Comparison of ENCODE assay signal across 18 mouse cellular contexts in genomic region chr6:147199411-147199810, GRCm38 (mm10).
DNase-seq lines count a peak whose midpoint lies in the region; ATAC-seq and TF ChIP-seq lines count a peak whose summit lies in the region.
"Had no signal": no experiment of that assay in that cellular context is flagged by ENCODE, and none has a peak within 500 bp of the region (broad histone marks: within the 10 kb centered on the region; RNA-seq: fewer than 3 reads in every experiment).

No protein-coding gene starts in this region.

- no peak for TF ChIP-seq POLR2A in myocyte (IDR thresholded peaks at IDR 0.05; ENCODE audit: insufficient read length, low read depth)

- H3K4me3 ChIP-seq in myocyte: no peak overlapping the region
- no peak overlapping the region for H3K4me3 ChIP-seq in forebrain, embryonic 14.5 days (ENCODE audit: low read depth, low read length)
- H3K4me3 ChIP-seq: embryonic facial prominence, embryonic 10.5 days; embryonic facial prominence, embryonic 12.5 days; forebrain, embryonic 13.5 days; gastrocnemius, adult 2 months had no signal

- no peak overlapping the region for H3ac ChIP-seq in myocyte (ENCODE audit: control insufficient read depth, insufficient read length)

- H3K27ac ChIP-seq in forebrain, embryonic 14.5 days (ENCODE audit: low read depth, low read length): no peak overlapping the region
- H3K27ac ChIP-seq: embryonic facial prominence, embryonic 10.5 days; embryonic facial prominence, embryonic 12.5 days; forebrain, embryonic 13.5 days; gastrocnemius, adult 2 months had no signal

- ATAC-seq in Patski: peak; percentile 85
- no peak for ATAC-seq in forebrain, embryonic 14.5 days
- ATAC-seq: forebrain, embryonic 13.5 days; forebrain, embryonic 16.5 days had no signal

- H3K27me3 ChIP-seq in Patski (no peaks in the 10 kb centered on the region), myocyte (ENCODE audit: control insufficient read depth, insufficient read depth, insufficient read length) (no peaks in the 10 kb centered on the region)
- no peaks in the 10 kb centered on the region for H3K27me3 ChIP-seq in forebrain, embryonic 14.5 days (replicated peaks; ENCODE audit: control insufficient read depth, insufficient read depth, low read length)
- H3K27me3 ChIP-seq: embryonic facial prominence, embryonic 12.5 days; forebrain, embryonic 13.5 days had no signal

- CTCF ChIA-PET in Patski (lab: Charles Lee): interaction anchor here (0.8 to 2.4 kb wide), 6 partner anchors 11 to 61 kb away, joined by 3 to 12 read pairs (median 3); no protein-coding TSS in a partner anchor

- peak; percentile 4 for DNase-seq in adrenal gland, adult 8-10 months
- no peak for DNase-seq in adrenal gland, postnatal 10 days
- peak; percentile 63 for DNase-seq in 3T3-L1 (ENCODE audit: low read depth, low spot score)
- peak; percentile 77 for DNase-seq in Patski (ENCODE audit: low read depth, low spot score)
- no peak for DNase-seq in cerebellum, postnatal 36 days
- no peak for DNase-seq in forebrain, embryonic 14.5 days (ENCODE audit: low spot score)
- DNase-seq in kidney, adult 11 months: no peak
- DNase-seq: adrenal gland, postnatal 25 days; cerebellum, adult 11-12 months; cerebellum, adult 2 months; cerebellum, adult 9-10 months; cerebellum, postnatal 14 days had no signal

- no peaks in the 10 kb centered on the region for H3K4me1 ChIP-seq in forebrain, embryonic 14.5 days (ENCODE audit: control insufficient read depth, insufficient read depth, low read length)
- H3K4me1 ChIP-seq: embryonic facial prominence, embryonic 10.5 days; embryonic facial prominence, embryonic 12.5 days; forebrain, embryonic 13.5 days had no signal

- H3K9me3 ChIP-seq in forebrain, embryonic 14.5 days (replicated peaks; ENCODE audit: control insufficient read depth, low read length): no peaks in the 10 kb centered on the region
- H3K9me3 ChIP-seq: embryonic facial prominence, embryonic 10.5 days; embryonic facial prominence, embryonic 12.5 days; forebrain, embryonic 13.5 days had no signal

- in situ Hi-C loops in Patski (cut with MboI; ENCODE audit: low pct_unique_long_range_greater_than_20kb): loop anchor here (5.0 kb wide), 1 partner anchor 52 kb away; no protein-coding TSS in a partner anchor

- no peak overlapping the region for H3K9ac ChIP-seq in forebrain, embryonic 14.5 days (ENCODE audit: low read length)
- H3K9ac ChIP-seq: embryonic facial prominence, embryonic 12.5 days; forebrain, embryonic 13.5 days had no signal

- no peaks in the 10 kb centered on the region for H3K36me3 ChIP-seq in myocyte (ENCODE audit: control insufficient read depth, insufficient read depth)
- no peaks in the 10 kb centered on the region for H3K36me3 ChIP-seq in forebrain, embryonic 14.5 days (ENCODE audit: control insufficient read depth, insufficient read depth, low read length)
- H3K36me3 ChIP-seq: embryonic facial prominence, embryonic 10.5 days; embryonic facial prominence, embryonic 12.5 days had no signal

- TF ChIP-seq CTCF in Patski (IDR thresholded peaks at IDR 0.05): no peak

- no peaks in the 10 kb centered on the region for H3K79me2 ChIP-seq in myocyte (ENCODE audit: control insufficient read depth, insufficient read depth)

- H3K4me2 ChIP-seq in myocyte (ENCODE audit: low read depth): peak overlapping the region; percentile 36
- no peak overlapping the region for H3K4me2 ChIP-seq in forebrain, embryonic 14.5 days (ENCODE audit: low read length)
- H3K4me2 ChIP-seq: embryonic facial prominence, embryonic 12.5 days; forebrain, embryonic 13.5 days had no signal

- POLR2A ChIA-PET in Patski (lab: Charles Lee): interaction anchor here (0.7 to 1.5 kb wide), 2 partner anchors 9 to 108 kb away, joined by 3 to 5 read pairs; no protein-coding TSS in a partner anchor

TF ChIP-seq in myocyte, 11 proteins besides CTCF, POLR2A, EP300 and RAD21:
- no peak for TF ChIP-seq MYOD1 (IDR thresholded peaks at IDR 0.05; ENCODE audit: control insufficient read depth in 1 of 3, insufficient read length in 2 of 3, low read depth in 2 of 3)
- TF ChIP-seq USF1 (IDR thresholded peaks at IDR 0.05; ENCODE audit: low read depth): no peak
- TF ChIP-seq POLR2AphosphoS2 (IDR thresholded peaks at IDR 0.05; ENCODE audit: insufficient read length, low read depth): no peak
- no peak for TF ChIP-seq SRF (IDR thresholded peaks at IDR 0.05; ENCODE audit: control insufficient read depth, insufficient read length, low read depth)
- no peak for TF ChIP-seq MYOG (IDR thresholded peaks at IDR 0.05; ENCODE audit: control insufficient read depth in 1 of 3, insufficient read depth in 1 of 3, insufficient read length in 2 of 3, low read depth in 2 of 3)
- no peak for TF ChIP-seq MAX (IDR thresholded peaks at IDR 0.05; ENCODE audit: low read depth)
- no peak for TF ChIP-seq TCF12 (IDR thresholded peaks at IDR 0.05; ENCODE audit: insufficient read depth, poor library complexity, severe bottlenecking)
- TF ChIP-seq E2F4 (IDR thresholded peaks at IDR 0.05; ENCODE audit: insufficient read depth): no peak
- no peak for TF ChIP-seq CEBPB (IDR thresholded peaks at IDR 0.05; ENCODE audit: insufficient read depth, poor library complexity, severe bottlenecking)
- TF ChIP-seq REST (IDR thresholded peaks at IDR 0.05; ENCODE audit: insufficient read depth, insufficient read length): no peak
- TF ChIP-seq TCF3 (IDR thresholded peaks at IDR 0.05; ENCODE audit: insufficient read length, low read depth): no peak

Comparison
In these comparisons a context has a peak if more than half of its experiments do, and no peak if none do; other contexts are left out.
1. DNase-seq: peak in adrenal gland, adult 8-10 months (single experiment), 3T3-L1 (single experiment) and Patski (single experiment); none in adrenal gland, postnatal 10 days (single experiment), cerebellum, postnatal 36 days (0 of 2), forebrain, embryonic 14.5 days (single experiment) and kidney, adult 11 months (single experiment).